Mouse (Mus musculus): ENCODE results near the gene Gadd45a. TPM values are rescaled to one million over a fixed set of nuclear protein-coding genes. Genes with fewer than 3 reads are reported as not detected.
A peak's percentile ranks its signal among the peaks of the same experiment; 100 is the strongest.

Gene Gadd45a
- polyA plus RNA-seq, 2 experiments, result 11.9 to 20.3 TPM

GRCm38 (mm10) chr6:66989518-66989917 lies 47.7 kb downstream of the Gadd45a start:
- no peak overlapping the region for H3K27ac ChIP-seq (replicated peaks; ENCODE audit: low read depth, low read length)
- H3K4me1 ChIP-seq (ENCODE audit: control insufficient read depth, insufficient read depth, low read length), result no peaks in the 10 kb centered on the region
- DNase-seq (ENCODE audit: low spot score) (no peak), ATAC-seq (ENCODE audit: low FRiP score, low read depth) (no peak)
- WGBS, result 63% methylated on average over 3 of the region's 3 CpGs
- no peak overlapping the region for H3K4me3 ChIP-seq (replicated peaks; ENCODE audit: low read length)
- TF ChIP-seq POLR2A (IDR thresholded peaks at IDR 0.05; ENCODE audit: borderline replicate concordance, extremely low read depth, insufficient read depth, insufficient read length), result no peak
- no peaks in the 10 kb centered on the region for H3K9me3 ChIP-seq (ENCODE audit: control insufficient read depth, low read length)
- no peak overlapping the region for H3K9ac ChIP-seq (ENCODE audit: low read depth, low read length, severe bottlenecking)
- no peak overlapping the region for H3K4me2 ChIP-seq (replicated peaks; ENCODE audit: low read depth, low read length, severe bottlenecking)
- no peaks in the 10 kb centered on the region for H3K36me3 ChIP-seq (ENCODE audit: control insufficient read depth, insufficient read depth, low read length)
- no peaks in the 10 kb centered on the region for H3K27me3 ChIP-seq (ENCODE audit: control insufficient read depth, insufficient read depth, low read length)

DNA sequence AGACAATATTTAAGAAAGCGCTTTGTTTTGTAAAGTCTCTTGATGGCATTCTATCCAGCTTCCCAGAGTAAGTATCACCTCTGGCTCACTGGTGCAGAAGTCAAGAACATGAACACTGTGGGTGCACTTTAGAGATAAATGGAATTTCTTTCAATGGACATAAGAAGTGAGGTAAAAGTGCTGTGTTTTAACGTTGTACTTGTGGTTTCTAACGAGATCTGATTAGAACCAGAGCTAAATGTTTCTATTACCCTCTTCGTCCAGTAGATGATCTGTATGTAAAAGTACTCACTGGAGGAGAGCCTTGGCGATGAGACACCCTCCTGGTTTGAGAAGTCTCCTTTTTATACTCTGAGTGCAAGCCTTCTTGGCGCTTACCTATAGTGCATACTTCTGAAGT lies 48.2 kb downstream of the Gadd45a start:
- Histone ChIP-seq H3K9me3 (ENCODE audit: control insufficient read depth, low read length) (no peaks in the 10 kb centered on the region), H3K36me3 (ENCODE audit: control insufficient read depth, insufficient read depth, low read length) (no peaks in the 10 kb centered on the region), H3K4me1 (ENCODE audit: control insufficient read depth, insufficient read depth, low read length) (no peaks in the 10 kb centered on the region), H3K27me3 (ENCODE audit: control insufficient read depth, insufficient read depth, low read length) (no peaks in the 10 kb centered on the region), H3K4me2 (replicated peaks; ENCODE audit: low read depth, low read length, severe bottlenecking) (no peak overlapping the region), H3K9ac (ENCODE audit: low read depth, low read length, severe bottlenecking) (no peak overlapping the region), H3K27ac (replicated peaks; ENCODE audit: low read depth, low read length) (no peak overlapping the region), H3K4me3 (replicated peaks; ENCODE audit: low read length) (no peak overlapping the region)
- DNase-seq (ENCODE audit: low spot score) (no peak), ATAC-seq (ENCODE audit: low FRiP score, low read depth) (no peak)
- 76% methylated on average over 6 of the region's 6 CpGs for WGBS
- no peak for TF ChIP-seq POLR2A (IDR thresholded peaks at IDR 0.05; ENCODE audit: borderline replicate concordance, extremely low read depth, insufficient read depth, insufficient read length)

GRCm38 (mm10) chr6:66988363-66988762 lies 48.9 kb downstream of the Gadd45a start:
- no peak for DNase-seq (ENCODE audit: low spot score)
- no peak overlapping the region for H3K27ac ChIP-seq (replicated peaks; ENCODE audit: low read depth, low read length)
- H3K4me3 ChIP-seq (replicated peaks; ENCODE audit: low read length), result no peak overlapping the region
- no peaks in the 10 kb centered on the region for H3K27me3 ChIP-seq (ENCODE audit: control insufficient read depth, insufficient read depth, low read length)
- WGBS, result 47% methylated on average over 9 of the region's 9 CpGs
- H3K4me2 ChIP-seq (replicated peaks; ENCODE audit: low read depth, low read length, severe bottlenecking), result no peak overlapping the region
- H3K36me3 ChIP-seq (ENCODE audit: control insufficient read depth, insufficient read depth, low read length), result no peaks in the 10 kb centered on the region
- no peak overlapping the region for H3K9ac ChIP-seq (ENCODE audit: low read depth, low read length, severe bottlenecking)
- no peak for ATAC-seq (ENCODE audit: low FRiP score, low read depth)
- H3K9me3 ChIP-seq (ENCODE audit: control insufficient read depth, low read length), result no peaks in the 10 kb centered on the region
- no peak for TF ChIP-seq POLR2A (IDR thresholded peaks at IDR 0.05; ENCODE audit: borderline replicate concordance, extremely low read depth, insufficient read depth, insufficient read length)
- H3K4me1 ChIP-seq (ENCODE audit: control insufficient read depth, insufficient read depth, low read length), result no peaks in the 10 kb centered on the region

DNA sequence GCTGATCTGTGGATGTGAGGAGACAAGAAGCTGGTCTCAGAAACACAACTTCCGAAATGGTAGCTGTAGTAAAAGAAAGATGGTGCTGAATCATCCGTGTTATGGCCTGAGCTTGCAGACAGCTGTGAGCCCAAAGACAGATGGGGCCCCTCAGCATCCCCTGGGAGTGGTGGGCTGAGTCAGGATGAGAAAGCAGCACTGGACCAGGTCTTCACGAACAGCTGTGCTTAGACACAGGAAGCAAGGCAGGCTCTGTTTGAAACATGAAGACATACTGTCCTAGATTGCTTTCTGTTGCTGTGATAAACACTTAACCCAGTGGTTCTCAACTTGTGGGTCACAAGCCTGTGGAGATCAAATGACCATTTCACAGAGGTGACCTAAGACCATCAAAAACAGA lies 49.6 kb downstream of the Gadd45a start:
- H3K4me3 ChIP-seq (replicated peaks; ENCODE audit: low read length), result no peak overlapping the region
- no peak overlapping the region for H3K9ac ChIP-seq (ENCODE audit: low read depth, low read length, severe bottlenecking)
- DNase-seq (ENCODE audit: low spot score), result no peak
- WGBS, result 65% methylated on average over 3 of the region's 3 CpGs
- H3K4me2 ChIP-seq (replicated peaks; ENCODE audit: low read depth, low read length, severe bottlenecking), result no peak overlapping the region
- no peak overlapping the region for H3K27ac ChIP-seq (replicated peaks; ENCODE audit: low read depth, low read length)
- no peaks in the 10 kb centered on the region for H3K36me3 ChIP-seq (ENCODE audit: control insufficient read depth, insufficient read depth, low read length)
- peak; percentile 50; the same call in 1 of the 2 replicates for ATAC-seq (ENCODE audit: low FRiP score, low read depth)
- no peaks in the 10 kb centered on the region for H3K4me1 ChIP-seq (ENCODE audit: control insufficient read depth, insufficient read depth, low read length)
- H3K9me3 ChIP-seq (ENCODE audit: control insufficient read depth, low read length), result no peaks in the 10 kb centered on the region
- TF ChIP-seq POLR2A (IDR thresholded peaks at IDR 0.05; ENCODE audit: borderline replicate concordance, extremely low read depth, insufficient read depth, insufficient read length), result no peak
- no peaks in the 10 kb centered on the region for H3K27me3 ChIP-seq (ENCODE audit: control insufficient read depth, insufficient read depth, low read length)

GRCm38 (mm10) chr6:66986063-66986462 lies 51.2 kb downstream of the Gadd45a start:
- no peak for TF ChIP-seq POLR2A (IDR thresholded peaks at IDR 0.05; ENCODE audit: borderline replicate concordance, extremely low read depth, insufficient read depth, insufficient read length)
- H3K9ac ChIP-seq (ENCODE audit: low read depth, low read length, severe bottlenecking), result no peak overlapping the region
- no peak overlapping the region for H3K27ac ChIP-seq (replicated peaks; ENCODE audit: low read depth, low read length)
- no peaks in the 10 kb centered on the region for H3K36me3 ChIP-seq (ENCODE audit: control insufficient read depth, insufficient read depth, low read length)
- no peaks in the 10 kb centered on the region for H3K9me3 ChIP-seq (ENCODE audit: control insufficient read depth, low read length)
- DNase-seq (ENCODE audit: low spot score) (no peak), ATAC-seq (ENCODE audit: low FRiP score, low read depth) (no peak)
- H3K4me1 ChIP-seq (ENCODE audit: control insufficient read depth, insufficient read depth, low read length), result no peaks in the 10 kb centered on the region
- no peak overlapping the region for H3K4me2 ChIP-seq (replicated peaks; ENCODE audit: low read depth, low read length, severe bottlenecking)
- no peak overlapping the region for H3K4me3 ChIP-seq (replicated peaks; ENCODE audit: low read length)
- H3K27me3 ChIP-seq (ENCODE audit: control insufficient read depth, insufficient read depth, low read length), result no peaks in the 10 kb centered on the region
- 92% methylated on average over 12 of the region's 12 CpGs for WGBS

DNA sequence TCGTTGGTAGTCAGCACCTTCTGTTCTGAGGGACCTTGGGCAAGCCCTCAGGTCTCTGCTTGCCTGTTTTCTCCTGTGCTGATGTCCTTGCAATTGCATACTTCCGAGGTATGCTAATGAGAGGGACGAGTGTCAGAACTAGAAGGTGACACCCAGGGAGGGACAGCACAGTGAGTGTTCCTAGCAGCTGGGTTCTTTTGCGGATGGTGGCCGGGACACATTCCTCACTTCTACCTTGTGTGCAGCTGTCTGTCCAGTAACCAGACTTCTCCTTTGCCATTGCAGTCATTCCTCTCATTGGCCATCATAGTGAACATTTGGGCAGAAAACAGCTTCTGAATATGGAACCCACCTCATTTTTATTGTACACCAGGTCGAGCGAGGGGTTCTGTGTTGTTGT lies 51.8 kb downstream of the Gadd45a start:
- ATAC-seq (ENCODE audit: low FRiP score, low read depth), result peak; percentile 12; the same call in 1 of the 2 replicates
- TF ChIP-seq POLR2A (IDR thresholded peaks at IDR 0.05; ENCODE audit: borderline replicate concordance, extremely low read depth, insufficient read depth, insufficient read length), result no peak
- WGBS, result 62% methylated on average over 7 of the region's 7 CpGs
- Histone ChIP-seq H3K4me3 (replicated peaks; ENCODE audit: low read length) (no peak overlapping the region), H3K4me1 (ENCODE audit: control insufficient read depth, insufficient read depth, low read length) (no peaks in the 10 kb centered on the region), H3K4me2 (replicated peaks; ENCODE audit: low read depth, low read length, severe bottlenecking) (no peak overlapping the region), H3K9me3 (ENCODE audit: control insufficient read depth, low read length) (no peaks in the 10 kb centered on the region), H3K27me3 (ENCODE audit: control insufficient read depth, insufficient read depth, low read length) (no peaks in the 10 kb centered on the region), H3K27ac (replicated peaks; ENCODE audit: low read depth, low read length) (no peak overlapping the region), H3K36me3 (ENCODE audit: control insufficient read depth, insufficient read depth, low read length) (no peaks in the 10 kb centered on the region), H3K9ac (ENCODE audit: low read depth, low read length, severe bottlenecking) (no peak overlapping the region)
- no peak for DNase-seq (ENCODE audit: low spot score)

Other genes with a start within 250 kb of the Gadd45a start
- gene Vmn1r39, start 226.8 kb downstream of the Gadd45a start, polyA plus RNA-seq (2012; rRNA removed), result 0.03 TPM in 1 of 2 replicates, not detected in the other
- gene Vmn1r39, start 226.8 kb downstream of the Gadd45a start, polyA plus RNA-seq (2014; fragmentation: Nextera tagmentation; extraction: Ambion mirVana), result not detected in 2 replicates
- 32.5 and 39.3 TPM in 2 replicates for gene Gng12, start 141.1 kb downstream of the Gadd45a start, polyA plus RNA-seq (2012; rRNA removed)
- 102 and 107 TPM in 2 replicates for gene Gng12, start 141.1 kb downstream of the Gadd45a start, polyA plus RNA-seq (2014; fragmentation: Nextera tagmentation; extraction: Ambion mirVana)
- gene Serbp1, start 200.7 kb upstream of the Gadd45a start, polyA plus RNA-seq (2012; rRNA removed), result 200 and 465 TPM in 2 replicates
- gene Serbp1, start 200.7 kb upstream of the Gadd45a start, polyA plus RNA-seq (2014; fragmentation: Nextera tagmentation; extraction: Ambion mirVana), result 481 and 482 TPM in 2 replicates

Measured in limb, embryonic 14.5 days (tissue).